Comparison of ENCODE assay signal across 10 mouse cellular contexts in genomic region chr19:38238213-38238951, GRCm38 (mm10). TPM values are rescaled to one million over a fixed set of nuclear protein-coding genes. Genes with fewer than 3 reads are reported as not detected.
DNase-seq lines count a peak whose midpoint lies in the region; ATAC-seq lines count a peak whose summit lies in the region.
"Had no signal": no experiment of that assay in that cellular context is flagged by ENCODE, and none has a peak within 500 bp of the region (broad histone marks: within the 10 kb centered on the region; RNA-seq: fewer than 3 reads in every experiment).

No protein-coding gene starts in this region.

- peak overlapping the region; percentile 15 for H3K4me2 ChIP-seq in hindbrain, embryonic 16.5 days (ENCODE audit: low read length)
- no peak overlapping the region for H3K4me2 ChIP-seq in midbrain, embryonic 15.5 days
- H3K4me2 ChIP-seq: lung, embryonic 15.5 days had no signal

- H3K27ac ChIP-seq in hindbrain, embryonic 16.5 days (ENCODE audit: low read depth, low read length), result peak overlapping the region; percentile 44
- H3K27ac ChIP-seq in midbrain, embryonic 15.5 days, result peak overlapping the region; percentile 48
- H3K27ac ChIP-seq: lung, embryonic 15.5 days had no signal

- peaks cover 6% of the 10 kb centered on the region; the same call in 1 of the 2 replicates for H3K4me1 ChIP-seq in hindbrain, embryonic 16.5 days (ENCODE audit: control insufficient read depth, insufficient read depth, low read depth, low read length)
- H3K4me1 ChIP-seq in midbrain, embryonic 15.5 days, result peaks cover 6% of the 10 kb centered on the region; the same call in 1 of the 2 replicates
- H3K4me1 ChIP-seq: lung, embryonic 15.5 days had no signal

- H3K9me3 ChIP-seq in hindbrain, embryonic 16.5 days (ENCODE audit: control insufficient read depth, low read length), result no peaks in the 10 kb centered on the region
- no peaks in the 10 kb centered on the region for H3K9me3 ChIP-seq in midbrain, embryonic 15.5 days
- H3K9me3 ChIP-seq: lung, embryonic 15.5 days had no signal

- H3K4me3 ChIP-seq in hindbrain, embryonic 16.5 days (ENCODE audit: low read length), result no peak overlapping the region
- no peak overlapping the region for H3K4me3 ChIP-seq in midbrain, embryonic 15.5 days
- H3K4me3 ChIP-seq: lung, embryonic 15.5 days had no signal

- no peaks in the 10 kb centered on the region for H3K27me3 ChIP-seq in hindbrain, embryonic 16.5 days (replicated peaks; ENCODE audit: control insufficient read depth, insufficient read depth, low read length)
- no peaks in the 10 kb centered on the region for H3K27me3 ChIP-seq in midbrain, embryonic 15.5 days (replicated peaks)
- H3K27me3 ChIP-seq: lung, embryonic 15.5 days had no signal

- WGBS in hindbrain, embryonic 16.5 days, result 51% methylated on average over 12 of the region's 12 CpGs
- WGBS in midbrain, embryonic 15.5 days, result 48% methylated on average over 12 of the region's 12 CpGs

- H3K9ac ChIP-seq in hindbrain, embryonic 16.5 days (ENCODE audit: low read depth, low read length), result no peak overlapping the region
- H3K9ac ChIP-seq in midbrain, embryonic 15.5 days, result no peak overlapping the region
- H3K9ac ChIP-seq: lung, embryonic 15.5 days had no signal

- no peaks in the 10 kb centered on the region for H3K36me3 ChIP-seq in hindbrain, embryonic 16.5 days (ENCODE audit: control insufficient read depth, insufficient read depth, low read length)
- H3K36me3 ChIP-seq in midbrain, embryonic 15.5 days (replicated peaks), result no peaks in the 10 kb centered on the region
- H3K36me3 ChIP-seq: lung, embryonic 15.5 days had no signal

- peak; percentile 82 for ATAC-seq in common myeloid progenitor, adult 5-6 weeks (replicated peaks; ENCODE audit: low read depth, poor library complexity, severe bottlenecking)
- ATAC-seq in hindbrain, embryonic 16.5 days, result peak; percentile 84
- ATAC-seq in midbrain, embryonic 15.5 days (replicated peaks), result peak; percentile 85
- ATAC-seq: Patski had no signal

- DNase-seq in brain, adult 2 months (ENCODE audit: low read depth, low spot score), result peak; percentile 96
- DNase-seq in urinary bladder, postnatal 10 days (ENCODE audit: low spot score), result no peak
- DNase-seq in ovary, postnatal 14 days (ENCODE audit: low spot score), result no peak
- no peak for DNase-seq in gastrocnemius, adult 18-20 months (ENCODE audit: low spot score)
- no peak for DNase-seq in lung, postnatal 36 days

RNA-seq across cellular contexts. Expression of gene Fra10ac1, which starts 14.4 kb away (rescaled TPM):
- total RNA-seq in common myeloid progenitor, adult 5-6 weeks (2017), result 45.1 and 46.3 TPM in 2 replicates
- 36.7 and 37.7 TPM in 2 replicates for polyA plus RNA-seq in hindbrain, embryonic 16.5 days (2015; fragmentation: Nextera tagmentation; extraction: Ambion mirVana)
- 41.3 and 43.9 TPM in 2 replicates for polyA plus RNA-seq in midbrain, embryonic 15.5 days (2015; fragmentation: Nextera tagmentation; extraction: Ambion mirVana)
- 10 to 100 TPM; 11.6 to 12.1 TPM for total RNA-seq in gastrocnemius, adult 18-20 months (2021)

RNA-seq across cellular contexts. Expression of gene Lgi1, which starts 26.0 kb away (rescaled TPM):
- total RNA-seq in common myeloid progenitor, adult 5-6 weeks (2017), result not detected in 2 replicates
- 22.5 and 23.1 TPM in 2 replicates for polyA plus RNA-seq in hindbrain, embryonic 16.5 days (2015; fragmentation: Nextera tagmentation; extraction: Ambion mirVana)
- polyA plus RNA-seq in midbrain, embryonic 15.5 days (2015; fragmentation: Nextera tagmentation; extraction: Ambion mirVana), result 14.7 and 20.7 TPM in 2 replicates
- 1 to 10 TPM; 4.3 to 6.8 TPM for total RNA-seq in gastrocnemius, adult 18-20 months (2021)
